ENCODE assay signal across 13 mouse cellular contexts in the genomic region with DNA sequence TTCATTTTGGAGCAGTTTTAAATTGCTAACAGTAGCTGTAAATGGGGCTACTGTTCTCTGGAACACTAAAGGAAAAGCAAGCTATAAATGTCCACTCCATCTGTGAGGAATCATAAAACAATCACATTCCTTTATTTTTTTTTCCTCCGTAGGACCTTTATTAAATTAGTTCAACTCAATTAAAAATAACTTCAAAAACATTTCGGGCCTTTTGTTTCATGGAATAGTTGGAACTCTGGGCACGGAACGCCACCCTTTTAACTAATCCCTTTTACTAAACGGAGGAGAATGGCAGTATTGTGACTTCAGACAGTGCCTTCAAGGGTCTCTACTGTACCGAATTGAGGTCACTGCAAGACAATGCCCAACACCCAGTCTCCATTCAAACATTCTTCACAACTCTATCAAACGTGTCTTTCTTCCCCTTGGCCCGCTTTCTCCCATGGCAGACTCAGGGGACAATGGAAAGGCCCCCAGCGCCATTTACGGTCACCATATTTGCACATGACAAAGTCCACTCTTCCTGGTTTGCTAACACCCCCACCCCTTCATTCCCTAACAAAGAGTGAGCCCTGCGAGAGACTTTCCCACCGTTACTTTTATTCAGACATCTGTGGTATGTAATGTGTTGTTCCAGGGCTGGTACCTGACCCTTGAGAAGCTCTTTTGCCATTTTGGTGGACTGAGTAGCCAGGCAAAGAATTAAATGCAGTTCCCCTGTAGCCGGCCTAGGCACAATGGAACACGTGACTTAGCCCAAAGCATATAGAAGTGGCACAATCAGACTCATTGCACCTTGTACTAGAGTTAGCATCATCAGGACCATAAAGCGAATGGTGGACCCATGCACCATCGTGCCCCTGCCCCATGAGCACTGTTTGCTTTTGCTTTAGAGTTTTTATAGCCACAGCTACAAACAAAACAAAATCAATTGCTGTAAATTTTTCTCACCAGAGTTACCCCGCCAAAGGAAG.
A peak's percentile ranks its signal among the peaks of the same experiment; 100 is the strongest.
DNase-seq lines count a peak whose midpoint lies in the region; ATAC-seq lines count a peak whose summit lies in the region.
"Had no signal": no experiment of that assay in that cellular context is flagged by ENCODE, and none has a peak within 500 bp of the region (broad histone marks: within the 10 kb centered on the region; RNA-seq: fewer than 3 reads in every experiment).

No protein-coding gene starts in this region.

- WGBS in embryonic facial prominence, embryonic 13.5 days: 53% methylated on average over 17 of the region's 17 CpGs
- WGBS in hindbrain, embryonic 13.5 days: 31% methylated on average over 17 of the region's 17 CpGs
- WGBS in midbrain, embryonic 14.5 days: 26% methylated on average over 17 of the region's 17 CpGs

- H3K36me3 ChIP-seq in embryonic facial prominence, embryonic 13.5 days: no peaks in the 10 kb centered on the region
- H3K36me3 ChIP-seq in hindbrain, embryonic 13.5 days: no peaks in the 10 kb centered on the region
- H3K36me3 ChIP-seq in midbrain, embryonic 14.5 days (ENCODE audit: control insufficient read depth, insufficient read depth, low read length): no peaks in the 10 kb centered on the region
- H3K36me3 ChIP-seq: heart, embryonic 12.5 days had no signal

- no peak for ATAC-seq in embryonic facial prominence, embryonic 13.5 days (ENCODE audit: insufficient number of reproducible peaks, insufficient read depth, low FRiP score, low TSS enrichment, low read depth)
- peak; percentile 74 for ATAC-seq in hindbrain, embryonic 13.5 days (ENCODE audit: low FRiP score)
- peak; percentile 84; the same call in 1 of the 2 replicates for ATAC-seq in midbrain, embryonic 14.5 days (ENCODE audit: low FRiP score, low TSS enrichment)
- ATAC-seq: intestine, postnatal 0 days had no signal

- H3K4me3 ChIP-seq in embryonic facial prominence, embryonic 13.5 days: no peak overlapping the region
- H3K4me3 ChIP-seq in hindbrain, embryonic 13.5 days: no peak overlapping the region
- no peak overlapping the region for H3K4me3 ChIP-seq in midbrain, embryonic 14.5 days (replicated peaks; ENCODE audit: low read depth, low read length)
- H3K4me3 ChIP-seq: heart, embryonic 12.5 days had no signal

- H3K9me3 ChIP-seq in embryonic facial prominence, embryonic 13.5 days: no peaks in the 10 kb centered on the region
- H3K9me3 ChIP-seq in hindbrain, embryonic 13.5 days: no peaks in the 10 kb centered on the region
- no peaks in the 10 kb centered on the region for H3K9me3 ChIP-seq in midbrain, embryonic 14.5 days (ENCODE audit: control insufficient read depth, low read length)

- no peaks in the 10 kb centered on the region for H3K27me3 ChIP-seq in embryonic facial prominence, embryonic 13.5 days
- no peaks in the 10 kb centered on the region for H3K27me3 ChIP-seq in hindbrain, embryonic 13.5 days
- no peaks in the 10 kb centered on the region for H3K27me3 ChIP-seq in midbrain, embryonic 14.5 days (ENCODE audit: control insufficient read depth, insufficient read depth, low read length)
- H3K27me3 ChIP-seq: CH12.LX; heart, embryonic 12.5 days had no signal

- H3K4me1 ChIP-seq in embryonic facial prominence, embryonic 13.5 days: peaks cover 12% of the 10 kb centered on the region
- H3K4me1 ChIP-seq in hindbrain, embryonic 13.5 days (replicated peaks): 0 out of 2 replicates have a peak, but pooled peaks cover 13% of the 10 kb centered on the region
- H3K4me1 ChIP-seq in midbrain, embryonic 14.5 days (ENCODE audit: control insufficient read depth, insufficient read depth, low read length): peaks cover 13% of the 10 kb centered on the region
- H3K4me1 ChIP-seq: heart, embryonic 12.5 days had no signal

- peak; percentile 39 for DNase-seq in ZHBTc4 (ENCODE audit: low read depth, low spot score)
- DNase-seq in midbrain, embryonic 14.5 days: peak; percentile 68
- no peak for DNase-seq in urinary bladder, postnatal 36 days (ENCODE audit: low spot score in 2 of 2)
- no peak for DNase-seq in adrenal gland, postnatal 25 days
- no peak for DNase-seq in adrenal gland, adult (ENCODE audit: inconsistent age in 2 of 2, low spot score in 1 of 2)
- DNase-seq in urinary bladder, adult 2 months (ENCODE audit: low spot score): no peak
- DNase-seq: right cerebral cortex, postnatal 14 days had no signal

- H3K27ac ChIP-seq in embryonic facial prominence, embryonic 13.5 days: peak overlapping the region; percentile 22; the same call in 1 of the 2 replicates
- H3K27ac ChIP-seq in hindbrain, embryonic 13.5 days: no peak overlapping the region; the same call in 1 of the 2 replicates
- H3K27ac ChIP-seq in midbrain, embryonic 14.5 days (replicated peaks; ENCODE audit: low read depth, low read length): no peak overlapping the region; the same call in 1 of the 2 replicates
- H3K27ac ChIP-seq: liver, embryonic 14.5 days had no signal

- no peak overlapping the region for H3K9ac ChIP-seq in embryonic facial prominence, embryonic 13.5 days
- H3K9ac ChIP-seq in hindbrain, embryonic 13.5 days: no peak overlapping the region
- H3K9ac ChIP-seq in midbrain, embryonic 14.5 days (replicated peaks; ENCODE audit: low read length): no peak overlapping the region
- H3K9ac ChIP-seq: heart, embryonic 12.5 days; liver, embryonic 14.5 days had no signal

- no peak overlapping the region for H3K4me2 ChIP-seq in embryonic facial prominence, embryonic 13.5 days
- no peak overlapping the region for H3K4me2 ChIP-seq in hindbrain, embryonic 13.5 days
- H3K4me2 ChIP-seq in midbrain, embryonic 14.5 days (ENCODE audit: low read length): no peak overlapping the region
- H3K4me2 ChIP-seq: heart, embryonic 12.5 days had no signal

Comparison
In these comparisons a context has a peak if more than half of its experiments do, and no peak if none do; other contexts are left out.
1. DNase-seq: peak in ZHBTc4 (single experiment) and midbrain, embryonic 14.5 days (single experiment); none in urinary bladder, postnatal 36 days (0 of 2), adrenal gland, postnatal 25 days (single experiment), adrenal gland, adult (0 of 2) and urinary bladder, adult 2 months (single experiment).